Mouse (Mus musculus): ENCODE results near the gene Gm17349. TPM values are rescaled to one million over a fixed set of nuclear protein-coding genes. Genes with fewer than 3 reads are reported as not detected.
A peak's percentile ranks its signal among the peaks of the same experiment; 100 is the strongest.

Gm17349 gene
- polyA plus RNA-seq, 1 experiment from 2014 or later, result not detected

GRCm38 (mm10) chr15:99710221-99711190 is 5.2 kb upstream of the Gm17349 start:
- H3K27ac ChIP-seq (replicated peaks; ENCODE audit: low read depth, low read length), result no peak overlapping the region
- H3K9ac ChIP-seq (ENCODE audit: low read length), result no peak overlapping the region
- no peaks in the 10 kb centered on the region for H3K9me3 ChIP-seq (ENCODE audit: control insufficient read depth, low read length)
- no peak for DNase-seq (ENCODE audit: low spot score)
- peaks cover 51% of the 10 kb centered on the region for H3K36me3 ChIP-seq (ENCODE audit: control insufficient read depth, insufficient read depth, low read length)
- WGBS, result 91% methylated on average over 10 of the region's 10 CpGs
- H3K4me3 ChIP-seq (ENCODE audit: low read depth, low read length), result no peak overlapping the region
- H3K27me3 ChIP-seq (ENCODE audit: control insufficient read depth, insufficient read depth, low read length), result no peaks in the 10 kb centered on the region
- ATAC-seq (ENCODE audit: insufficient number of reproducible peaks, low FRiP score, low TSS enrichment, low read depth), result no peak
- H3K4me2 ChIP-seq (ENCODE audit: low read depth, severe bottlenecking), result no peak overlapping the region
- no peaks in the 10 kb centered on the region for H3K4me1 ChIP-seq (ENCODE audit: control insufficient read depth, insufficient read depth, low read length)

GRCm38 (mm10) chr15:99708176-99708575 is 2.9 kb upstream of the Gm17349 start:
- no peak overlapping the region for H3K4me2 ChIP-seq (ENCODE audit: low read depth, severe bottlenecking)
- H3K4me1 ChIP-seq (ENCODE audit: control insufficient read depth, insufficient read depth, low read length), result peaks cover 9% of the 10 kb centered on the region
- H3K9me3 ChIP-seq (ENCODE audit: control insufficient read depth, low read length), result no peaks in the 10 kb centered on the region
- H3K27ac ChIP-seq (replicated peaks; ENCODE audit: low read depth, low read length), result no peak overlapping the region
- H3K9ac ChIP-seq (ENCODE audit: low read length), result no peak overlapping the region
- DNase-seq (ENCODE audit: low spot score), result no peak
- no peaks in the 10 kb centered on the region for H3K27me3 ChIP-seq (ENCODE audit: control insufficient read depth, insufficient read depth, low read length)
- no peak overlapping the region for H3K4me3 ChIP-seq (ENCODE audit: low read depth, low read length)
- no peak for ATAC-seq (ENCODE audit: insufficient number of reproducible peaks, low FRiP score, low TSS enrichment, low read depth)
- H3K36me3 ChIP-seq (ENCODE audit: control insufficient read depth, insufficient read depth, low read length), result peaks cover 52% of the 10 kb centered on the region
- 93% methylated on average over 13 of the region's 13 CpGs for WGBS

GRCm38 (mm10) chr15:99704881-99705280 is 409 bp downstream of the Gm17349 start:
- Histone ChIP-seq H3K27me3 (ENCODE audit: control insufficient read depth, insufficient read depth, low read length) (no peaks in the 10 kb centered on the region), H3K36me3 (ENCODE audit: control insufficient read depth, insufficient read depth, low read length) (peaks cover 34% of the 10 kb centered on the region), H3K4me1 (ENCODE audit: control insufficient read depth, insufficient read depth, low read length) (peaks cover 18% of the 10 kb centered on the region), H3K27ac (replicated peaks; ENCODE audit: low read depth, low read length) (peak overlapping the region; percentile 3; the same call in 1 of the 2 replicates), H3K4me3 (ENCODE audit: low read depth, low read length) (no peak overlapping the region), H3K9me3 (ENCODE audit: control insufficient read depth, low read length) (no peaks in the 10 kb centered on the region), H3K4me2 (ENCODE audit: low read depth, severe bottlenecking) (no peak overlapping the region), H3K9ac (ENCODE audit: low read length) (peak overlapping the region; percentile 17; the same call in 1 of the 2 replicates)
- WGBS, result 83% methylated on average over 7 of the region's 7 CpGs
- no peak for ATAC-seq (ENCODE audit: insufficient number of reproducible peaks, low FRiP score, low TSS enrichment, low read depth)
- no peak for DNase-seq (ENCODE audit: low spot score)

- Histone ChIP-seq H3K36me3 (ENCODE audit: control insufficient read depth, insufficient read depth, low read length) (peaks cover 27% of the 10 kb centered on the region), H3K9me3 (ENCODE audit: control insufficient read depth, low read length) (no peaks in the 10 kb centered on the region), H3K27me3 (ENCODE audit: control insufficient read depth, insufficient read depth, low read length) (no peaks in the 10 kb centered on the region), H3K4me3 (ENCODE audit: low read depth, low read length) (no peak overlapping the region), H3K27ac (replicated peaks; ENCODE audit: low read depth, low read length) (0 out of 2 replicates have a peak overlapping the region, but pooled peaks have one; percentile 3), H3K4me1 (ENCODE audit: control insufficient read depth, insufficient read depth, low read length) (peaks cover 18% of the 10 kb centered on the region), H3K4me2 (ENCODE audit: low read depth, severe bottlenecking) (no peak overlapping the region), H3K9ac (ENCODE audit: low read length) (no peak overlapping the region)
- WGBS, result 64% methylated on average over 23 of the region's 23 CpGs
- ATAC-seq (ENCODE audit: insufficient number of reproducible peaks, low FRiP score, low TSS enrichment, low read depth) (no peak), DNase-seq (ENCODE audit: low spot score) (no peak)
Measured at GRCm38 (mm10) chr15:99704041-99704681, 1.1 kb downstream of the Gm17349 start.

GRCm38 (mm10) chr15:99703676-99704040 is 1.6 kb downstream of the Gm17349 start:
- Histone ChIP-seq H3K4me2 (ENCODE audit: low read depth, severe bottlenecking) (no peak overlapping the region; the same call in 1 of the 2 replicates), H3K4me3 (ENCODE audit: low read depth, low read length) (no peak overlapping the region), H3K4me1 (ENCODE audit: control insufficient read depth, insufficient read depth, low read length) (peaks cover 18% of the 10 kb centered on the region), H3K9me3 (ENCODE audit: control insufficient read depth, low read length) (no peaks in the 10 kb centered on the region), H3K36me3 (ENCODE audit: control insufficient read depth, insufficient read depth, low read length) (peaks cover 22% of the 10 kb centered on the region), H3K9ac (ENCODE audit: low read length) (no peak overlapping the region), H3K27me3 (ENCODE audit: control insufficient read depth, insufficient read depth, low read length) (no peaks in the 10 kb centered on the region), H3K27ac (replicated peaks; ENCODE audit: low read depth, low read length) (no peak overlapping the region)
- 79% methylated on average over 5 of the region's 5 CpGs for WGBS
- DNase-seq (ENCODE audit: low spot score) (no peak), ATAC-seq (ENCODE audit: insufficient number of reproducible peaks, low FRiP score, low TSS enrichment, low read depth) (no peak)

GRCm38 (mm10) chr15:99703104-99703503 is 2.2 kb downstream of the Gm17349 start:
- Histone ChIP-seq H3K4me2 (ENCODE audit: low read depth, severe bottlenecking) (peak overlapping the region; percentile 84), H3K27ac (replicated peaks; ENCODE audit: low read depth, low read length) (0 out of 2 replicates have a peak overlapping the region, but pooled peaks have one; percentile 42), H3K9me3 (ENCODE audit: control insufficient read depth, low read length) (no peaks in the 10 kb centered on the region), H3K36me3 (ENCODE audit: control insufficient read depth, insufficient read depth, low read length) (peaks cover 20% of the 10 kb centered on the region), H3K27me3 (ENCODE audit: control insufficient read depth, insufficient read depth, low read length) (no peaks in the 10 kb centered on the region), H3K9ac (ENCODE audit: low read length) (peak overlapping the region; percentile 97), H3K4me3 (ENCODE audit: low read depth, low read length) (peak overlapping the region; percentile 74), H3K4me1 (ENCODE audit: control insufficient read depth, insufficient read depth, low read length) (peaks cover 18% of the 10 kb centered on the region)
- 70% methylated on average over 9 of the region's 9 CpGs for WGBS
- ATAC-seq (ENCODE audit: insufficient number of reproducible peaks, low FRiP score, low TSS enrichment, low read depth) (no peak), DNase-seq (ENCODE audit: low spot score) (no peak)

GRCm38 (mm10) chr15:99701999-99702900 is 3.0 kb downstream of the Gm17349 start, which contains the start of gene Smarcd1:
TSS of gene Smarcd1 (plus strand) at chr15:99702129.
- Histone ChIP-seq H3K9me3 (ENCODE audit: control insufficient read depth, low read length) (no peaks in the 10 kb centered on the region), H3K4me3 (ENCODE audit: low read depth, low read length) (peak within 1 kb of the TSS; percentile 74), H3K36me3 (ENCODE audit: control insufficient read depth, insufficient read depth, low read length) (peaks cover 13% of the 10 kb centered on the region), H3K9ac (ENCODE audit: low read length) (peak within 1 kb of the TSS; percentile 97), H3K27ac (replicated peaks; ENCODE audit: low read depth, low read length) (peak within 1 kb of the TSS; percentile 92), H3K27me3 (ENCODE audit: control insufficient read depth, insufficient read depth, low read length) (no peaks in the 10 kb centered on the region; the same call in 1 of the 2 replicates), H3K4me1 (ENCODE audit: control insufficient read depth, insufficient read depth, low read length) (peaks cover 18% of the 10 kb centered on the region), H3K4me2 (ENCODE audit: low read depth, severe bottlenecking) (peak within 1 kb of the TSS; percentile 84)
- DNase-seq (ENCODE audit: low spot score), result peak; percentile 98
- WGBS, result under 1% methylated on average over 71 of the region's 71 CpGs
- peak; percentile 93 for ATAC-seq (ENCODE audit: insufficient number of reproducible peaks, low FRiP score, low TSS enrichment, low read depth)
